Mouse (Mus musculus) kidney, postnatal 0 days (tissue): ENCODE measurements at regions not wholly inside any gene's neighbourhood (a gene's known extent, or its start where the extent isn't known, plus 50 kb on each side); places are given as distances from the start of the nearest gene placed in this dataset.

Experiments
- ATAC-seq: fragments of 200-750 bp; cut with Nextera tagmentation; replicated peaks from 2 replicates; pipeline ENCODE4 v1.8.0; 2017; ENCODE audit warnings: low read depth, moderate number of reproducible peaks, moderate TSS enrichment, moderate library complexity; ENCODE audit not compliant: low FRiP score
- DNase-seq: peaks from one replicate; pipeline ENCODE4 v3.0.0-alpha.2; 2016; ENCODE audit warnings: low spot score
- H3K27ac ChIP-seq: fragments of 300-500 bp; sonication (generic); 2 replicates; pipeline ENCODE4 v1.5.1; 2014; ENCODE audit warnings: mild to moderate bottlenecking
- H3K27me3 ChIP-seq: fragments of 300-500 bp; sonication (generic); 2 replicates; pipeline ENCODE4 v1.6.1; 2014; ENCODE audit warnings: low read length, mixed read lengths; ENCODE audit not compliant: insufficient read depth
- H3K36me3 ChIP-seq: fragments of 300-500 bp; sonication (generic); 2 replicates; pipeline ENCODE4 v1.6.1; 2014; ENCODE audit warnings: low read length, mixed read lengths; ENCODE audit not compliant: insufficient read depth
- H3K4me1 ChIP-seq: fragments of 300-500 bp; sonication (generic); replicated peaks from 2 replicates; pipeline ENCODE4 v1.6.1; 2014; ENCODE audit warnings: antibody characterized with exemption, low read length, mixed read lengths; ENCODE audit not compliant: insufficient read depth
- H3K4me2 ChIP-seq: fragments of 300-500 bp; sonication (generic); 2 replicates; pipeline ENCODE4 v1.6.1; 2014; ENCODE audit warnings: mild to moderate bottlenecking, low read length, moderate library complexity, mixed read lengths
- H3K4me3 ChIP-seq: fragments of 300-500 bp; sonication (generic); replicated peaks from 2 replicates; pipeline ENCODE4 v1.5.1; 2014; ENCODE audit warnings: low read depth, low read length
- H3K9ac ChIP-seq: fragments of 300-500 bp; sonication (generic); 2 replicates; pipeline ENCODE4 v1.6.1; 2014; ENCODE audit warnings: low read depth, low read length
- H3K9me3 ChIP-seq: fragments of 300-500 bp; sonication (generic); replicated peaks from 2 replicates; pipeline ENCODE4 v1.6.1; 2016; ENCODE audit warnings: low read length, inconsistent platforms, mixed read lengths
- CTCF ChIP-seq: IDR thresholded peaks from 2 replicates; pipeline ENCODE4 v1.5.1; 2016; ENCODE audit warnings: antibody characterized with exemption, low read depth, mild to moderate bottlenecking, moderate library complexity
- WGBS: fragments of 180-500 bp; shearing (Covaris S2); extraction: QIAGEN DNeasy Blood & Tissue Kit; methylation state at CpG from one replicate; pipeline ENCODE4 v1.1.7; 2014; 5-methylcytosine and 5-hydroxymethylcytosine counted together

- no peaks in the 10 kb centered on the region for H3K4me1 ChIP-seq
- no peaks in the 10 kb centered on the region for H3K36me3 ChIP-seq
- H3K9ac ChIP-seq, result no peak overlapping the region
- H3K4me2 ChIP-seq, result no peak overlapping the region
- peak; percentile 54; the same call in 1 of the 2 replicates for ATAC-seq
- H3K27ac ChIP-seq, result no peak overlapping the region
- no peak overlapping the region for H3K4me3 ChIP-seq
- no peak for TF ChIP-seq CTCF
- H3K27me3 ChIP-seq, result no peaks in the 10 kb centered on the region
- 41% methylated on average over 1 of the region's 1 CpGs for WGBS
- DNase-seq, result peak; percentile 72
- H3K9me3 ChIP-seq, result no peaks in the 10 kb centered on the region
These were observed 1170.2 kb downstream of the Sorcs3 start for GRCm38 (mm10) chr19:49375754-49376619.

- DNase-seq (peak; percentile 61), ATAC-seq (no peak)
- Histone ChIP-seq H3K9me3 (no peaks in the 10 kb centered on the region), H3K4me2 (no peak overlapping the region), H3K36me3 (no peaks in the 10 kb centered on the region), H3K27me3 (no peaks in the 10 kb centered on the region), H3K4me3 (no peak overlapping the region), H3K27ac (no peak overlapping the region), H3K4me1 (no peaks in the 10 kb centered on the region), H3K9ac (no peak overlapping the region)
- 54% methylated on average over 3 of the region's 3 CpGs for WGBS
- TF ChIP-seq CTCF, result no peak
These were observed 1173.8 kb downstream of the Sorcs3 start for GRCm38 (mm10) chr19:49379646-49380045.

GRCm38 (mm10) chr19:49396257-49396656 is 1190.4 kb downstream of the Sorcs3 start:
- TF ChIP-seq CTCF, result no peak
- no peak overlapping the region for H3K27ac ChIP-seq
- no peaks in the 10 kb centered on the region for H3K36me3 ChIP-seq
- no peaks in the 10 kb centered on the region for H3K4me1 ChIP-seq
- DNase-seq (no peak), ATAC-seq (no peak)
- no peaks in the 10 kb centered on the region for H3K27me3 ChIP-seq
- WGBS, result 87% methylated on average over 2 of the region's 2 CpGs
- H3K4me3 ChIP-seq, result no peak overlapping the region
- no peak overlapping the region for H3K9ac ChIP-seq
- H3K4me2 ChIP-seq, result no peak overlapping the region
- no peaks in the 10 kb centered on the region for H3K9me3 ChIP-seq

- Histone ChIP-seq H3K27me3 (no peaks in the 10 kb centered on the region), H3K4me1 (no peaks in the 10 kb centered on the region), H3K9me3 (no peaks in the 10 kb centered on the region), H3K36me3 (no peaks in the 10 kb centered on the region), H3K27ac (no peak overlapping the region), H3K4me2 (no peak overlapping the region), H3K4me3 (no peak overlapping the region), H3K9ac (no peak overlapping the region)
- DNase-seq, result no peak
- no peak for ATAC-seq
- 59% methylated on average over 2 of the region's 2 CpGs for WGBS
- no peak for TF ChIP-seq CTCF
These were observed 1209.5 kb downstream of the Sorcs3 start for GRCm38 (mm10) chr19:49415326-49415725.

- WGBS, result 74% methylated on average over 7 of the region's 7 CpGs
- H3K36me3 ChIP-seq, result no peaks in the 10 kb centered on the region
- H3K27ac ChIP-seq, result no peak overlapping the region
- no peak for TF ChIP-seq CTCF
- ATAC-seq (no peak), DNase-seq (no peak)
- H3K4me3 ChIP-seq, result no peak overlapping the region
- no peaks in the 10 kb centered on the region for H3K4me1 ChIP-seq
- no peak overlapping the region for H3K4me2 ChIP-seq
- H3K27me3 ChIP-seq, result no peaks in the 10 kb centered on the region
- no peaks in the 10 kb centered on the region for H3K9me3 ChIP-seq
- H3K9ac ChIP-seq, result no peak overlapping the region
These were observed 1217.5 kb downstream of the Sorcs3 start for GRCm38 (mm10) chr19:49423059-49423900.
